Mouse (Mus musculus) testis, adult 2 months (tissue): ENCODE data around the gene Grb14.

Experiments used
- CTCF ChIP-seq: fragments of 200-500 bp; IDR thresholded peaks from 2 replicates; pipeline ENCODE4 v1.5.1; 2012; ENCODE audit warnings: low read depth, mild to moderate bottlenecking, inconsistent platforms, low read length, moderate library complexity; ENCODE audit not compliant: control insufficient read depth, insufficient read depth, insufficient replicate concordance
- POLR2A ChIP-seq: fragments of 200-500 bp; IDR thresholded peaks from 2 replicates; pipeline ENCODE4 v1.6.1; 2012; ENCODE audit warnings: low read depth, mild to moderate bottlenecking, inconsistent platforms, low read length, moderate library complexity; ENCODE audit not compliant: control insufficient read depth

GRCm38 (mm10) chr2:64893233-64893632 lies 131.6 kb downstream of the Grb14 start:
- TF ChIP-seq CTCF (no peak; the same call in 1 of the 2 replicates), POLR2A (no peak)
